Mouse (Mus musculus): ENCODE measurements at regions not wholly inside any gene's neighbourhood (a gene's known extent, or its start where the extent isn't known, plus 50 kb on each side); places are given as distances from the start of the nearest gene placed in this dataset.

- no peak for DNase-seq (ENCODE audit: low spot score)
Measured at GRCm38 (mm10) chr9:50395543-50395942, 50.8 kb upstream of the Rpl10-ps3 start.

- no peak for DNase-seq (ENCODE audit: low spot score)
Measured at GRCm38 (mm10) chr9:50396051-50396450, 51.3 kb upstream of the Rpl10-ps3 start.

- no peak for DNase-seq (ENCODE audit: low spot score)
Measured at GRCm38 (mm10) chr9:50408396-50408795, 63.6 kb upstream of the Rpl10-ps3 start.

- DNase-seq (ENCODE audit: low spot score), result no peak
Measured at GRCm38 (mm10) chr9:50408845-50409244, 64.1 kb upstream of the Rpl10-ps3 start.

- DNase-seq (ENCODE audit: low spot score), result no peak
Measured at GRCm38 (mm10) chr9:50412986-50413385, 68.2 kb upstream of the Rpl10-ps3 start.

GRCm38 (mm10) chr9:50413514-50414335 lies 69.0 kb upstream of the Rpl10-ps3 start:
- DNase-seq (ENCODE audit: low spot score), result no peak

- no peak for DNase-seq (ENCODE audit: low spot score)
Measured at GRCm38 (mm10) chr9:50414796-50415340, 70.1 kb upstream of the Rpl10-ps3 start.

- DNase-seq (ENCODE audit: low spot score), result no peak
Measured at GRCm38 (mm10) chr9:50416677-50417076, 71.9 kb upstream of the Rpl10-ps3 start.

- no peak for DNase-seq (ENCODE audit: low spot score)
Measured at GRCm38 (mm10) chr9:50421061-50421460, 73.3 kb upstream of the Plet1 start.

GRCm38 (mm10) chr9:50421572-50422285 lies 72.6 kb upstream of the Plet1 start:
- no peak for DNase-seq (ENCODE audit: low spot score)

GRCm38 (mm10) chr9:50425866-50426495 lies 68.3 kb upstream of the Plet1 start:
- no peak for DNase-seq (ENCODE audit: low spot score)

GRCm38 (mm10) chr9:50430147-50430546 lies 64.2 kb upstream of the Plet1 start:
- DNase-seq (ENCODE audit: low spot score), result no peak

- no peak for DNase-seq (ENCODE audit: low spot score)
Measured at GRCm38 (mm10) chr9:50433525-50433924, 60.8 kb upstream of the Plet1 start.

GRCm38 (mm10) chr9:50433978-50434377 lies 60.3 kb upstream of the Plet1 start:
- DNase-seq (ENCODE audit: low spot score), result no peak

GRCm38 (mm10) chr9:50437830-50438722 lies 56.2 kb upstream of the Plet1 start:
- DNase-seq (ENCODE audit: low spot score), result peak; percentile 50

- no peak for DNase-seq (ENCODE audit: low spot score)
Measured at GRCm38 (mm10) chr9:50438738-50439137, 55.6 kb upstream of the Plet1 start.

GRCm38 (mm10) chr9:50440222-50440621 lies 54.1 kb upstream of the Plet1 start:
- DNase-seq (ENCODE audit: low spot score), result no peak

- DNase-seq (ENCODE audit: low spot score), result no peak
Measured at GRCm38 (mm10) chr9:50440689-50441088, 53.6 kb upstream of the Plet1 start.

- DNase-seq (ENCODE audit: low spot score), result no peak
Measured at GRCm38 (mm10) chr9:50443708-50444463, 50.4 kb upstream of the Plet1 start.

Measured in urinary bladder, adult 2 months (tissue).